Mouse (Mus musculus) granulocyte monocyte progenitor cell, adult 5-6 weeks (primary cell): ENCODE results near the gene Ripor1. TPM values are rescaled to one million over a fixed set of nuclear protein-coding genes. Genes with fewer than 3 reads are reported as not detected.

ENCODE experiments used
- ATAC-seq: replicated peaks from 2 replicates; pipeline ENCODE4 v1.8.0; 2016; ENCODE audit warnings: mild to moderate bottlenecking, moderate TSS enrichment, inconsistent platforms; ENCODE audit not compliant: poor library complexity, severe bottlenecking
- total RNA-seq, 2 experiments: library from RNA; stranded (forward) in 1 of 2; stranded (reverse) in 1 of 2; fragments of 200-712, 200-1000 nt in 1 of 2; fragments of >200 nt in 1 of 2; fragmentation: Nextera tagmentation in 1 of 2; gene quantifications; 2 replicates each; pipeline ENCODE4 v1.2.3; 2014 to 2017

Ripor1 gene
- total RNA-seq, 2 experiments from 2014 or later: 10.1 to 55.3 TPM

GRCm38 (mm10) chr8:105623679-105624245, 18.7 kb downstream of the Ripor1 start:
- ATAC-seq: no peak

GRCm38 (mm10) chr8:105624401-105624800, 19.3 kb downstream of the Ripor1 start:
- ATAC-seq: no peak

- ATAC-seq: no peak
Observed at GRCm38 (mm10) chr8:105624831-105625230, 19.8 kb downstream of the Ripor1 start.

GRCm38 (mm10) chr8:105626086-105626485, 21.0 kb downstream of the Ripor1 start:
- ATAC-seq: no peak

- no peak for ATAC-seq
Observed at GRCm38 (mm10) chr8:105629337-105629736, 24.3 kb downstream of the Ripor1 start.

- no peak for ATAC-seq
Observed at GRCm38 (mm10) chr8:105634771-105635458, 29.9 kb downstream of the Ripor1 start.

- ATAC-seq: no peak
Observed at GRCm38 (mm10) chr8:105635481-105635880, 30.4 kb downstream of the Ripor1 start.

- peak; percentile 65 for ATAC-seq
Observed at GRCm38 (mm10) chr8:105636018-105636962, 31.2 kb downstream of the Ripor1 start, which contains the start of gene Ctcf. Gene Ctcf (plus strand): TSS chr8:105636568.

- no peak for ATAC-seq
Observed at GRCm38 (mm10) chr8:105636963-105637510, 32.0 kb downstream of the Ripor1 start, which contains the start of gene Agrp. Gene Agrp (minus strand): TSS chr8:105637393.

GRCm38 (mm10) chr8:105637601-105638041, 32.6 kb downstream of the Ripor1 start:
- ATAC-seq: peak; percentile 52

- ATAC-seq: no peak
Observed at GRCm38 (mm10) chr8:105638510-105638909, 33.5 kb downstream of the Ripor1 start.

- ATAC-seq: no peak
Observed at GRCm38 (mm10) chr8:105639835-105640234, 34.8 kb downstream of the Ripor1 start.

- ATAC-seq: no peak
Observed at GRCm38 (mm10) chr8:105640511-105640910, 35.5 kb downstream of the Ripor1 start.

GRCm38 (mm10) chr8:105645205-105645604, 40.1 kb downstream of the Ripor1 start:
- no peak for ATAC-seq

GRCm38 (mm10) chr8:105648929-105649328, 43.9 kb downstream of the Ripor1 start:
- ATAC-seq: no peak

- ATAC-seq: no peak
Observed at GRCm38 (mm10) chr8:105657641-105658040, 52.6 kb downstream of the Ripor1 start.

- peak; percentile 48; the same call in 1 of the 2 replicates for ATAC-seq
Observed at GRCm38 (mm10) chr8:105661167-105661566, 56.1 kb downstream of the Ripor1 start.
